ENCODE assay signal across 10 mouse cellular contexts in genomic region chr1:152407021-152407946, GRCm38 (mm10). TPM values are rescaled to one million over a fixed set of nuclear protein-coding genes. Genes with fewer than 3 reads are reported as not detected.
DNase-seq lines count a peak whose midpoint lies in the region; ATAC-seq lines count a peak whose summit lies in the region.
"Had no signal": no experiment of that assay in that cellular context is flagged by ENCODE, and none has a peak within 500 bp of the region (broad histone marks: within the 10 kb centered on the region; RNA-seq: fewer than 3 reads in every experiment).

No protein-coding gene starts in this region.

- H3K36me3 ChIP-seq in heart, embryonic 13.5 days: no peaks in the 10 kb centered on the region; the same call in 1 of the 2 replicates
- no peaks in the 10 kb centered on the region for H3K36me3 ChIP-seq in forebrain, embryonic 14.5 days (ENCODE audit: control insufficient read depth, insufficient read depth, low read length)
- no peaks in the 10 kb centered on the region for H3K36me3 ChIP-seq in midbrain, embryonic 11.5 days (ENCODE audit: control insufficient read depth, insufficient read depth, low read length)

- H3K27ac ChIP-seq in heart, embryonic 13.5 days (replicated peaks): no peak overlapping the region
- no peak overlapping the region for H3K27ac ChIP-seq in forebrain, embryonic 14.5 days (ENCODE audit: low read depth, low read length)
- no peak overlapping the region for H3K27ac ChIP-seq in midbrain, embryonic 11.5 days (ENCODE audit: low read depth, low read length)

- peaks cover 3% of the 10 kb centered on the region for H3K9me3 ChIP-seq in heart, embryonic 13.5 days
- H3K9me3 ChIP-seq in forebrain, embryonic 14.5 days (replicated peaks; ENCODE audit: control insufficient read depth, low read length): no peaks in the 10 kb centered on the region
- H3K9me3 ChIP-seq in midbrain, embryonic 11.5 days (ENCODE audit: control insufficient read depth, low read length): no peaks in the 10 kb centered on the region; the same call in 1 of the 2 replicates

- DNase-seq in heart, postnatal 10 days: no peak
- DNase-seq in ZHBTc4 (ENCODE audit: low read depth, low spot score): peak; percentile 11
- DNase-seq in forebrain, embryonic 14.5 days (ENCODE audit: low spot score): no peak
- DNase-seq in midbrain, embryonic 11.5 days (ENCODE audit: low spot score, missing footprints): peak; percentile 85
- no peak for DNase-seq in frontal cortex, adult 2 months (ENCODE audit: extremely low spot score in 1 of 2, low spot score in 1 of 2)
- DNase-seq in layer of hippocampus, adult 11-12 months (ENCODE audit: low spot score): no peak
- DNase-seq in layer of hippocampus, postnatal 10 days (ENCODE audit: low spot score in 2 of 2): no peak
- DNase-seq: adrenal gland, postnatal 10 days had no signal

- H3K4me3 ChIP-seq in heart, embryonic 13.5 days: peak overlapping the region; percentile 29
- H3K4me3 ChIP-seq in forebrain, embryonic 14.5 days (ENCODE audit: low read depth, low read length): no peak overlapping the region
- no peak overlapping the region for H3K4me3 ChIP-seq in midbrain, embryonic 11.5 days (ENCODE audit: low read depth, low read length)

- peaks cover 9% of the 10 kb centered on the region for H3K4me1 ChIP-seq in heart, embryonic 13.5 days
- H3K4me1 ChIP-seq in forebrain, embryonic 14.5 days (ENCODE audit: control insufficient read depth, insufficient read depth, low read length): peaks cover 3% of the 10 kb centered on the region; the same call in 1 of the 2 replicates
- no peaks in the 10 kb centered on the region for H3K4me1 ChIP-seq in midbrain, embryonic 11.5 days (ENCODE audit: control insufficient read depth, insufficient read depth, low read length)

- no peak for ATAC-seq in heart, embryonic 13.5 days (ENCODE audit: extremely low read depth, insufficient number of reproducible peaks, low FRiP score, low TSS enrichment)
- no peak for ATAC-seq in forebrain, embryonic 14.5 days
- ATAC-seq in midbrain, embryonic 11.5 days (ENCODE audit: low FRiP score): no peak

- H3K9ac ChIP-seq in heart, embryonic 13.5 days: no peak overlapping the region
- 0 out of 2 replicates have a peak overlapping the region, but pooled peaks have one; percentile 1 for H3K9ac ChIP-seq in forebrain, embryonic 14.5 days (ENCODE audit: low read length)
- H3K9ac ChIP-seq in midbrain, embryonic 11.5 days (ENCODE audit: low read length): no peak overlapping the region

- peak overlapping the region; percentile 60 for H3K4me2 ChIP-seq in heart, embryonic 13.5 days
- peak overlapping the region; percentile 35 for H3K4me2 ChIP-seq in forebrain, embryonic 14.5 days (ENCODE audit: low read length)
- H3K4me2 ChIP-seq in midbrain, embryonic 11.5 days: no peak overlapping the region

- WGBS in heart, embryonic 13.5 days: 31% methylated on average over 22 of the region's 22 CpGs
- WGBS in forebrain, embryonic 14.5 days: 40% methylated on average over 22 of the region's 22 CpGs
- 54% methylated on average over 22 of the region's 22 CpGs for WGBS in midbrain, embryonic 11.5 days

- no peaks in the 10 kb centered on the region; the same call in 1 of the 2 replicates for H3K27me3 ChIP-seq in heart, embryonic 13.5 days (replicated peaks)
- H3K27me3 ChIP-seq in forebrain, embryonic 14.5 days (replicated peaks; ENCODE audit: control insufficient read depth, insufficient read depth, low read length): no peaks in the 10 kb centered on the region
- H3K27me3 ChIP-seq in midbrain, embryonic 11.5 days (ENCODE audit: control insufficient read depth, insufficient read depth, low read length): no peaks in the 10 kb centered on the region

- intact Hi-C loops in heart, postnatal 10 days (cut with DNase I): no loop called here

RNA-seq across cellular contexts. Expression of gene Colgalt2, which starts 7.7 kb away (rescaled TPM):
- polyA plus RNA-seq in heart, embryonic 13.5 days (2015; fragmentation: Nextera tagmentation; extraction: Ambion mirVana): 3.0 and 3.2 TPM in 2 replicates
- total RNA-seq in heart, postnatal 10 days (2021): 1 to 10 TPM; 5.1 to 5.9 TPM
- 2.6 and 2.7 TPM in 2 replicates for polyA plus RNA-seq in forebrain, embryonic 14.5 days (2014; fragmentation: Nextera tagmentation; extraction: Ambion mirVana)
- polyA plus RNA-seq in midbrain, embryonic 11.5 days (2014; fragmentation: Nextera tagmentation; extraction: Ambion mirVana): 2.3 and 2.6 TPM in 2 replicates
- polyA plus RNA-seq in frontal cortex, adult 2 months (2012; rRNA removed): 5.9 and 7.7 TPM in 2 replicates
- total RNA-seq in layer of hippocampus, postnatal 10 days (2021): 10 to 100 TPM in 1 of 2 experiments, 1 to 10 TPM in 1; 9.7 to 10.1 TPM
- total RNA-seq: megakaryocyte progenitor cell, adult 5-6 weeks had no signal

RNA-seq across cellular contexts. Expression of gene Tsen15, which starts 20.8 kb away (rescaled TPM):
- 59.0 and 66.5 TPM in 2 replicates for polyA plus RNA-seq in heart, embryonic 13.5 days (2015; fragmentation: Nextera tagmentation; extraction: Ambion mirVana)
- total RNA-seq in heart, postnatal 10 days (2021): 10 to 100 TPM; 16.3 to 22.1 TPM
- polyA plus RNA-seq in forebrain, embryonic 14.5 days (2014; fragmentation: Nextera tagmentation; extraction: Ambion mirVana): 43.3 and 45.9 TPM in 2 replicates
- 46.2 and 49.2 TPM in 2 replicates for polyA plus RNA-seq in midbrain, embryonic 11.5 days (2014; fragmentation: Nextera tagmentation; extraction: Ambion mirVana)
- 43.5 and 48.5 TPM in 2 replicates for polyA plus RNA-seq in frontal cortex, adult 2 months (2012; rRNA removed)
- 10 to 100 TPM; 26.0 to 28.9 TPM for total RNA-seq in layer of hippocampus, postnatal 10 days (2021)

Comparison
In these comparisons a context has a peak if more than half of its experiments do, and no peak if none do; other contexts are left out.
1. DNase-seq: peak in ZHBTc4 (single experiment) and midbrain, embryonic 11.5 days (single experiment); none in heart, postnatal 10 days (0 of 2), forebrain, embryonic 14.5 days (single experiment), frontal cortex, adult 2 months (0 of 2), layer of hippocampus, adult 11-12 months (single experiment) and layer of hippocampus, postnatal 10 days (0 of 2).